Mouse (Mus musculus): ENCODE measurements around the gene Iqch.

- no peak for TF ChIP-seq EP300 (IDR thresholded peaks at IDR 0.05)
- TF ChIP-seq CTCF (IDR thresholded peaks at IDR 0.05): no peak
Measured at GRCm38 (mm10) chr9:63537489-63537888, 64.8 kb downstream of the Iqch start.
